Mouse (Mus musculus): ENCODE measurements around the gene 4930404N11Rik.

The 4930404N11Rik gene

DNA sequence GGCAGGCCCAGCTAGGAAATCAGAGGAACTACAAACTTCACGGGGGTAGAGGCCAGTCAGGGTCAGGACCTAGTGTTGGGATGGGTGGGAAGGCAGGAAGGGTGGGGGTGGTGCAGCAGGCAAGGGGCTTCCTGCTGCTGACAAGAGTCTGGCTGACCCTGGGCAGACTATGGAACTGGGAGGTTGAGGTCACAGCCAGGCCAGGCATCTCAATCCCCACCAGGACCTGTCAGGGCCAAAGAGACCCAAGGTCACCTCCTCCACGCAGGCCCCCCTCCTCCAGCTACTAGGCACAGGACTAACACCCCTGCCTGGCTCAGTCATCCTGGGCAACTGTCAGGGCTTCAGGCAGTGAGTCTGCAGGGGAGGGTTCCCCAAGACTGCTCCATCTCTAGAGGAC lies 37.7 kb downstream of the 4930404N11Rik start:
- peak; percentile 45 for DNase-seq

GRCm38 (mm10) chr10:81326858-81327257 lies 38.8 kb downstream of the 4930404N11Rik start:
- peak; percentile 68 for DNase-seq

DNA sequence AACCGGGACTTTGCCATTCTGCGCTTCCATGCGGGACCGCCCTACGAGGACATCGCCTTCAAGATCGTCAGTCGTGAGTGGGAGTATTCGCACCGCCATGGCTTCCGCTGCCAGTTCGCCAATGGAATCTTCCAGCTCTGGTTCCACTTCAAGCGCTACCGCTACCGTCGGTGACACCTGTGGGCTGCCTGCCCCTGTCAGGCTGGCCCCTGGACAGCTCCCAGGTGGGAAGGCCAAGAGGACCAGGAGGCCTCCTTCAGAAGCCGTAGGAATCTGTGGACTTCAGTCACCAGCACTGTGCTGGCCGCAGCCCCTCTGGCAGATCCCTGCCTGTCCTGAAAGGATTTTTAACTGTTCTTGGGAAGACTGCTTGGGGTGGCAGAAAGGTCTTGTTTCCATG lies 39.8 kb downstream of the 4930404N11Rik start:
- no peak for DNase-seq

GRCm38 (mm10) chr10:81325176-81325575 lies 40.4 kb downstream of the 4930404N11Rik start:
- DNase-seq: peak; percentile 13

DNA sequence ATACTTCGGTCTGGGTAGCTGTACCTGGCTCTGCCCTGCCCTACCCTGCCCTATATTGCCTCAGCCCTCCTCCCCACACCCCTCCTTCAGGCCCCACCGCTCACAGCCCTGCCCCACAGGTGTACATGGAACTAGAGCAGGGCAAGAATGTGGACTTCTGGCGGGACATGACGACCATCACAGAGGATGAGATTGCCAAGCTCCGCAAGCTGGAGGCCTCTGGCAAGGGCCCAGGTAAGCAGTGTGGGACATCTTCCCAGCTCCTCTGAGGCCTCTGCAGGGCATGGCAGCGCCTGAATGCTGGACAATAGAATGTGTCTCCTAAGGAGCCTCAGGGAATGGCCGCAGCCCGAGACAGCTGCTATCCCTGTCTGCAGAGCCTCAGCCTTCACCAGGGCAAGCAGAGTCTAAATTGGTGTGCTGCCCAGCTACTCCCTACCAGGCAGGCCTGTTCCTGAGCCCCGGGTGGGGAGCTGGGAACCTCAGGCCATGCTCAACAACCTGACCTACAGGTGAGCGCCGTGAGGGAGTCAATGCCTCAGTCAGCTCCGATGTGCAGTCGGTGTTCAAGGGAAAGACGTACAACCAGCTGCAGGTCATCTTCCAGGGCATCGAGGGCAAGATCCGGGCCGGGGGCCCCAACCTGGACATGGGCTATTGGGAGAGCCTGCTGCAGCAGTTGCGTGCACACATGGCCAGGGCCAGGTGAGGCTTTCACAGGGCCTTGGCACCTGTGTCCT lies 41.7 kb downstream of the 4930404N11Rik start:
- no peak for DNase-seq

DNA sequence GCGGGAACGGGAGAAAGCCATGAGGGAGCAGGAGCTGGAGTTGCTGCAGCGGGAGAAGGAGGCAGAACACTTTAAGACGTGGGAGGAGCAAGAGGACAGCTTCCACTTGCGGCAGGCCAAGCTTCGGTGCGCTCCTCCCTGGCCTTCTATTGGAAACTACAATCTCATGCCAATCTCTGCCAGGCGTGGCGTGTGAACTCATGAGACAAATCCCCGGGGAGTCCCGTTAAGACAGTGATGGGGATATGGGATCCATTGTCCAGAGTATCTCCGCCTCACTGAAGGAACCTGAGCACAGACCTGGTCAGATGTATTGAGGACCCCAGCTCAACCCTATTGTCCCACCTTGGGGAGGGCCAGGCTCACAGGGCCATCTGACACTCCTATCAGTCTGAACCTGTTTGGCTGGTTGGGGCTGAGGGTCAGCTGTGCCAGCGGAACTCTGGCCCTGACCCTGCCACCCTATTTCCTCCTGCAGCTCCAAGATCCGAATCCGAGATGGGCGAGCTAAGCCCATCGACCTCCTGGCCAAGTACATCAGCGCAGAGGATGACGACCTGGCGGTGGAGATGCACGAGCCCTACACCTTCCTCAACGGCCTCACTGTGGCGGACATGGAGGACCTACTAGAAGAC lies 42.4 kb downstream of the 4930404N11Rik start:
- peak; percentile 45 for DNase-seq

DNA sequence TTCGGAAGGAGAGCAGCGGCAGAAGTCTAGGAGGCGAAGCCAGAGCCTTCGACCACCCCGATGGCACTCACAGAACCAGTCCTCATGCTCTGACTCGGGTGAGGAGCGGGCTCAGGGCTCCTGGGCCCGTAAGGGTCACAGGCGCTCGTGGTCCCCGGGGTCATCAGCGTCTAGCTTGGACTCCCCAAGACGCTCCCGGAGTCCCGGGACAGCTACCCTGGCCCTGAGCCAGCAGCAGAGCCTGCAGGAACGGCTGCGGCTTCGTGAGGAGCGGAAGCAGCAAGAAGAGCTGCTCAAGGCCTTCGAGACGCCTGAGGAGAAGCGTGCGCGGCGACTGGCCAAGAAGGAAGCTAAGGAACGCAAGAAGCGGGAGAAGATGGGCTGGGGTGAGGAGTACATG lies 43.2 kb downstream of the 4930404N11Rik start:
- DNase-seq: peak; percentile 33

DNA sequence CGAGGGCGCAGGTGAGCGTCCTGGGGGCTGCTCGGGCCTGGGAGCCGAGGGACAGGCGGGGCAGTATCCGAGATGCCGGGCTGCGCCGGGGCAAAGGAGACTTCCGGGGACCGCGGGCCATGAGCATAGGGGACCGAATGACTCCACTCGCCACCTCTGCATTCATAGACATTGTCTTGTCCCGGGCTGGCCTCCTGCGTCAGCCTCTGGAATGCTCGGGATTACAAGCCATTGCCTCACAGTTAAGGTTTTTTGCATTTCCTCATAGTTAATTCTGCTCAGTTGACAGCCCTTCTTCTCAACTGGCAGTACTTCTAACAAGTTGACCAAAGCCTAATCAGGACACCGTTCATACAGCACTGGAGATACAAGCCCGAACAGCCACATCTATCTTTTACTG lies 44.2 kb downstream of the 4930404N11Rik start:
- no peak for DNase-seq

DNA sequence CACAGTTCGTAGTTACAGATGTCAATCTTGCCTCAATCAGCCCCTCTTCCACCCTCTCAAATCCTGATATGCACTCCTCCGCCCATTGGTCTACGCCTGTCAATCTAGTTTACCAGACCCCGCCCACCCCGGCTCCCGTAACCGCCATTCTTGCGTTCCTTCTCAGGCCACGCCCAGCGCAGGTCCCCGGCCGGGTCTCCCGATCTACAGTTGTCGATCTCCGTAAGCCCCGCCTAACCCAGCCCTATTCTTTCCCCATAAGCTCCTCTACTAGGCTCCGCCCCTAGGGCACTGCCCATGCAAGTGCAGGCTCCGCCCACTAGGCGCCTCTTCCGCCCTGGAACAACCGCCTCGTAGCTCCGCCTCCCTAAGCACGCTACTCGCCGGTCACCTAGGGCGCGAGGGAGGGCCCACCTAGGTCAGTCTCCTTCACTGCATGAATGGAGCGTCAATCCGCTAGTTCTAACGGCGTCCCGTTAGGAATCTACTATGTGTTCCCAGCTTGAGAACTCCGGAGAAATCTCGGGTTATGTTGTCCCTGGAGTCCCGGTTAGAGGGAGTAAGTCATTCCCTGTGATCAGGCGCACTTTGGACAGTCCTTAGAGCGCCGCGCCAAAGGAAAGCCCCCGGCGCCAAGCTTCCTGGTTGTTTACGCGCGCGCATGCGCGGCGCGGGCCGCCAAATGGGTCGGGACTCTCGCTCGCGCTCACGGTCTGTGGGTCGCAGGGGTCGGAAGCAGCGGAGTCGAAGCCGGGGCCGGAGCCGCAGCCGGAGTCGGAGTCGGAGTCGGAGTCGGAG lies 44.9 kb downstream of the 4930404N11Rik start, which contains the start of gene Cactin:
Gene Cactin, plus strand, starts transcription at position 554 of the 798 bp plus-strand sequence.
- peak; percentile 100 for DNase-seq

DNA sequence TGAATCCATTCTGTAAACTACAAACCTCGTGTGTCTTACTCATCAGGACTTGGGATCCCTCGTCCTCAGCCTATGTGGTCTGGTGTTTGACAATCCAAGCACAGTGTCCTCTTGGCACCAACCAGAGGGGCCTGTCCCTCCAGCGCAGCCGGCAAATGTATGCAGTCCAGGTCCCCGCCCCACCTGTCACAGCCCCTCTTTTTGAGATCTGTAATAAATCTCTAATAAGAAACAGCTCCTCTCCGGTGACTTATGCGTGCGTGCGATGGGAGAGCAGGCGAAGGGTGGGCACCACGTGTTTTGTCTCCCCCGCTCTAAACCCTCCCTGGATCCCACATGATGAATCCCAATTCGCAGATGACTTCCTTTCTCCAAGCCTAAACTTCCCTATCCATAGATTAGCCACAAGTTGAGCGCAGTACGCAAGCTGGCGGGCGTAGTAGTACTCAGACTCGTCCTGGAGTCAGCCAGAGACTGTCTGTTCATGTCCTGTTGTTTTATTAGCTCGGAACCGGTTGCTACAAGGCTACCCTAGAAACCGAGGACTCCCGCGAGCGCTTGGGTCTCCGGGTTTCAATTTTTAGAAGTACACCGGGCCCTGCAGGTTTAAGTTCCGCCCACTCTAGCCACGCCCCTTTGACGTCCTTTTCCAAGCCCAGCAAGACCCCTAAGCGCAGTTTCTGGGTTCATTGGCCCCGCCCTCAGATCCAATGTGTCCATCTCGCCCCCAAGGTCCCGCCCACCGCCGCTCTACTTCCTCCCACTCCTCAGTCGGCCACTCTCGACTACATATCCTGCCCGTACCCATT lies 45.7 kb downstream of the 4930404N11Rik start:
- no peak for DNase-seq

- peak; percentile 43 for DNase-seq
Measured at GRCm38 (mm10) chr10:81319330-81319699, 46.3 kb downstream of the 4930404N11Rik start.

DNA sequence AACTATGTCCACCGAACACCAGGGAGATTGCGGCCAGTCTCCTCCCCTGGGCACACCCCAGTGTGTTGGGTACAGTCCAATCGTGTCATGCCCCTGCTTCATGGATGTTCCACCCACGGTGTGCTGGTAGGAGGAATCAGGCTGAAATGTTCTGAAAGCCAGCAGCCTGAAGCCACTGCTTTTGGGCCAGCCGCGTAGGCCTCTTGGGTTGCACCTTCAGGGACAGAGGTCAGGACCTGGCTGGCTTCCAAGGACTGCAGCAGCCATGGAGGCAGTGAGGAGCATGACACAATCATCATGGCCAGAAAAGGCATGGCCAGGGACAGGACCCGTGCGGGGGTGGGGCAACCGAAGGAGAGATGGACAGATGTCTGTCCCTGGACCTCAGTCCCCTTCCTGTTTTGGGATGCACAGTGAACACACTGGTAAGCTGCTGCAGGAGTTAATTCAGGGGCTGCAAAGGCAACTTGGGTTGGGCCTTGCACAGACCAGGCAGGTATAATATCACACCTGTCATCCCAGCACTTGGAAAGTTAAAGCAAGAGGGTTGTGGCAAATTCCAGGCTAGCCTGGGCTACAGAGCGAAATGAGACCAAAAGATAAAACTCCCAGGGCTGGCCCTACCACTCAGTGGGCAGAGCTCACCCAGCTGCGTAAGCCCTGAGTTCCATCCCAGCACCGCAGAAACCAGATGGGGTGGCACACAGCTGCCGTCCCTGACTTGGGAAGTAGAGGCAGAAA lies 46.9 kb downstream of the 4930404N11Rik start:
- peak; percentile 48 for DNase-seq

DNA sequence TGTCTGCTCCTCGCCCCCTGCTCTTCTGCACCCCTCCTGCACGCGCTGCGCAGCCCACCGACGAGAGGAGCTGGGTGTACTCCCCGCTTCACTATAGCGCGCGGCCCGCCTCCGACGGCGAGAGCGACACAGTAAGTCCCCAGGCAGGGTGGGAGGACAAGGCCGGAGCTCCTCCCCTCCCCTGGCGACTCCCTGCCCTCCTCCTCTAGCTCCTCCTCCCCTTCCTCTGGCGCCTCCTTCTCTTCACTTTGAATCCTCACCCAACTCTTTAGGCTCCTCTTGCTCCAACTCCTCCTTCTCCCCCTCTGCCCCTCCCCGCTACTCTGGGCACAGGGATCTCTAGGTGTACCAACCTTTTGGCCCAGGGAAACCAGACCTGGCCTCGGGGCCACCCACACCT lies 48.3 kb downstream of the 4930404N11Rik start:
- peak; percentile 75 for DNase-seq

- DNase-seq: peak; percentile 61
Measured at GRCm38 (mm10) chr10:81316338-81317060, 49.1 kb downstream of the 4930404N11Rik start.

DNA sequence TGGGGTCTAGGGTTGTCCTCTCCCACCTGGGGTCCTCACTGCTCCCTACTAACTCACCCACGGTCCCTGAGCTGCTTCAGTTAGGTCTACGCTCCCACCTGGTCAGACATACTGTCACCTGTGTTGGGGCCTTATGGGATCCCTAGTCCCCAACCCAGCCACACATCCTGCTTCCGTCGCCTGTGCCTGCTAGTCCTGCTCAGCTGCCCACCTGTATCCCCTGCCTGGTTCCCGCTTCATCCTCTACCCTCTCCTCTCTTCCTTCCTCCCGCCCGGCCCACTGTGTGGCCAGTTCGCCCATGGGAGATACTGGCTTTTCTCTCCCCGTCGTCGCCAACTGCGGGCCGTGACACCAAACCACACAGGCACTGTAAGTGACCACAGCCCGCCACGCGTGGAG lies 50.0 kb downstream of the 4930404N11Rik start:
- no peak for DNase-seq

- peak; percentile 21 for DNase-seq
Measured at GRCm38 (mm10) chr10:81314201-81314600, 51.4 kb downstream of the 4930404N11Rik start.

DNA sequence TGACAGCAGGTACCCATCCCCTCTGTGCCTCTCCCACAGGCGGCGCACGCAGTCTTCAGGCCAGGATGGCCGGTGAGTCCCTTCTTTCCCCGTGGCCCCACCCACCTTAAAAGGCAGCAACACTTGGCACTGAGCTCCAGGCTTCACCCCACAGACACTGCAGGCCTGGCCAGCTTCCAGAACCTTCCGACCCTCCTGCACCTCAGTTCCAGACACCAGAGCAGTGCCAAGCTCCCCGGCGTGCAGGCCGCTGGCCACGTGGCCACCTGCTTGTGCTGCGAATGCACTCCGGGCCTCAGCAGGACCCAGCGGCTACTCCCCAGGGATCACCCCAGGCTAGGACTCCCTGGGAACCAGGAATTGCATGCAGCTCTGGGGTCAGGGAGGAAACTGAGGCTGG lies 52.0 kb downstream of the 4930404N11Rik start:
- DNase-seq: no peak
